Mouse (Mus musculus) right cerebral cortex, postnatal 4 days (tissue): ENCODE results near the gene Socs3.

Experiments
- DNase-seq: peaks from one replicate; pipeline ENCODE4 v3.0.0-alpha.2; 2022

Gene Socs3

DNA sequence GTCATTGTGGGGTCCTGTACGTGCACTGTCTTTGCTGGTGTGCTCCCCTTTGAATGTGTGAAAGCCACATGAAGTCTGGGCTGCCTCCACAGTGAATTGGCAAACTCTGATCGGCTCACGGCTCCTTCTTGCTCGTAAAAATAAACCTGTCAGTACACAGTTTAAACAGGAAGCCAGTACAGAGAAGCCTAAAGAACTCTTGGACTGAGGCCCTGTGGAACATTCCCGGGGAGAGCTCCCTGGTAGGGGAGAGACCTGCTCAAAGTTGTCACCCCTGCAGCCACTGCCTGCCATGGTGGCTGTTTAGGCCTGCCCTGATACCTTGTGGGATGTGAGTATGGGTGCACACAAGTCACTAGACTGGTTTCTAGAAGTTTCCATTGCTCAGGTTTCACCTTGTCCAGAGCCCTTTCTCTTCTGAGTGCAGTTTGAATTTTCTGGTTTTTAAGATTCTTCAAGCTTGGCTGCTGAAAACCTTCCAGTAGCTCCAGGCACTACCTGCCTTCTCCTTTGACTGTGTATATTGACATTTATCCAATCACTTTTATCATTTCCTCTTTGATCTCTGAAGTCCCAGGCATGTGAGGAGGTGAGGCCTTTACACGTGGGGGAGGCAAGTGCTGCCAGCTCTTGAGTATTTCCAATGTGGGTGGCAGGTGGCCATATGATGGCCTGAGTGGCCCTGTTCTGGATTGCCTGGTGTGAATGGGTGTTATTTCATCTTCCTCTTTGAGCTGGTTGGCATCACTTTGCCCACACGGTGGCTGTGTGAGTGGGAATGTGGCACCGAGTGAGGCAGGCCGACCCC lies 24.6 kb upstream of the Socs3 start:
- DNase-seq, result no peak

DNA sequence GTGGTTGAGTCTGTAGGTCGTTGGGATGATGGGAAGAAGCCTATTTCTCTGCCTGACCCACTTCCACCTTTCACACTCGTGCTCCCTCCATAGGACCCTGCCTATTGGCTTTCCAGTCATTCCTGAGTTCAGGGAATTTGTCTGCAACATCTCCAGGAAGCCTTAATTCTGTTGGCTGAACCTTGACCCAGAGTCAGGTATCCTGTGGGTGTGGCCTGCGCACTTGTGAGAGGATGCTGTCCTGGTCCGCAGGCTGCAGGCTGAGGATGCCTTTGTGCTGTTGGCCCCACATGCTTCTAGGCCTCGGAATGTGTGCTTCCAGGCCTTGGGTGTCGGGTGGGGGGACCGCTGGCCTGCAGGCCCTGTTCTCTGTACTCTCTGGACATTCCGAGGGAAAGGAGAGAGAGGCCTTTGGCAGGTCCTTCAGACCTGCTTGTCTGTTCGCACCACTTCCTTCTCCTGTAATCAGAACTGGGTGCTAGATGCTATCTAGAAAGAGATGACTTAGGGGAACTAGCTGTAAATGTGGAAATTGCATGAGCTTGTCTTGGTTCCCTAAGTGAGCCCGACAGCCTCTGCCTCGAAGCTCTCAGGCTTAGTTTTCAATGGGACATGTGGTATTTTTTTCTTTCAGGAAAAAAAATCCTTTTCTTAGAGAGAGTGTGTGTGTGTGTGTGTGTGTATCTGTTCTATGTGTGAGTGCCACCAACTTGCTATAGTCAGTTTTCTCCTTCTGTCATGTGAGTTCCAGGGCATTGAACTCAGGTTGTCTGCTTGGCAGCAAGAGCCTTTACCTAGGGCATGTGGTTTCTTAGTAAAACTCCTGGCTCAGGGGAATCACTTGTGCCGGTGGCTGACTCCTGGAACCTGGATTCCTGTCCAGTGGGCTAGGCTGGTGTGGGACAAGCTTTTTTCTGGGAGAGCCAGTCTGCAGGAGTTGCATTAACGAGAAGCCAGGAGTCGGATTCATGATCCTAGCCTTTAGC lies 23.6 kb upstream of the Socs3 start:
- DNase-seq, result no peak

DNA sequence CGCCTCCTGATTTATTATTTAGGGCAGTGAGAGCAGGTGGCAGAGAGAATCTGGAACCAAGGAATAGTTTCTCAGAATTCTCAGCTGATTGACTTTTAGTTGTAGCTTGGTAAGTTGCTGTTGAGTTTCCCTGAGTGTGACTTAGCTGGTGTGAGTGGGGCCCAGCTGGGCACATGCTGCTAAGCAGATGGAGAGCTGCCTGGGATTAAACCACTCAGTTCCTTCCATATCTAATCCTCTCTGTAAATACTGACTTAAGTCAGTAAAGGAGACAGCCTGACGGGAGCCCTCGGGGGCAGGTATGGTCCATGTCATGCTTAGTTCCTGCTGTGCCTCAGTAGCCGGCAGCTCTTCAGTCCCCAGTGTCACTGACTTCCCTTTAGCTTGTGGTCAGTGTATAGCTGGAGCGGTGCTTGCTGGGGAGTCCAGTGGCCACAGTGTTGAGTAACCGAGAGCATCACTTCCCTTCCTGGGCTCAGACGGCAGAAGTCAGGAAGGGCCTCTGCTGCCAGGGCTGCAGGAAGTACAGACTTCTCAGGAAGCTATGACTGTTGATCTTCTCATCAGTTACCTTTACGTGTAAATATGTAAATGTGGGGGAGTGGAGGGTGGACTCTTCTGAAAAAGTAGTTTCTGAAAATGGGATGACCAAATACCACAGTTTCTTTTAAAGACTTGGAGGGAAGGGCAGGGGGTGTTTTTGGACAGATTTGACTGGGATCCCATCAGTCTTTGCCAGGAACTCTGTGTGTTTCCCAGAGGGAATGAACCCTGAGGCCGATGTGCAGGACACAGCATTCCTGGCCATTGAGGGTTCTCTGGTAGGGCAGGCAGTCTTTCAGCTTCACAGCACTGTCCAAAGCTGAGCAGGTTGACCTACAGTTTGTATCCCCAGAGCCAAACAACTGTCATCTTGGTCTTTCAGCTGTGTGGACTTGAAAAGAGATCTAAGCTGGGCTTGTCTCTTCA lies 21.9 kb upstream of the Socs3 start:
- DNase-seq, result no peak

DNA sequence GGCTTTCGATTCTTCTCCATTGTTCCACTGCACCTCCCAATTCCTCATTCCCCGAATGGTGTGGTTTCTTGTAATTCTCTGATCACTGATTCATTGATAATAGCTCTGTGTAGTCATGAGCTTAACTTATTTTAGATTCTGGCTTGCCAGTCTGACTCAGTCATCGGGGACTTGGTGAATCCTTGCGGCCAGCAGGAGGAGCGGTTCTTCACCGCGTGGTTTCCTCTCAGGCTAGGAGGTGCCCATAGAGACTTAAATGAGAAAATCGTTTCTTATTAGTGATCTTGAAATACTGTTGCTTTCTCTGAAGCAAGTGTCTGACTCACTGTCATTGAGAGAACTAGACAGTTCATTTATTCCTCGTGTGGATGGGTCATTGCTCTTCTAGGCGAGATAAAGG lies 20.1 kb upstream of the Socs3 start:
- DNase-seq, result no peak

DNA sequence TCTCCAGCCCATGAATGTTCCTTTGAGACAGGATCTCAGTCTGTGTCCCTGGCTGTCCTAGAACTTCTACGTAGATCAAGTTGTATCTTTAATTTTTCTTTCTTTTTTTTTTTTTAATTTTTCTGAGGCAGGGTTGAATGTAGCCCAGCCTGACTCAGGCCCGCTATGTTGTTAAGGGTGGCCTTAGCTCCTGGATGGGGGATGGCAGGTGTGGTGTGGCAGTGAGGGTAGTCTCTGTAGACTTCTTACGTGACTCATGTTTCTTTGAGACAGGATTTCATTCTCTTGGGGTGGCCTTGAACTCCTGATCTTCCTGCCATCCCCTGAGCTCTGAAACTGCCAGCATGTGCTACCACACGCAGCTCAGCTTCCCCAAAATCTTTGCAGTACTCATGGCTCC lies 19.4 kb upstream of the Socs3 start:
- DNase-seq, result no peak

DNA sequence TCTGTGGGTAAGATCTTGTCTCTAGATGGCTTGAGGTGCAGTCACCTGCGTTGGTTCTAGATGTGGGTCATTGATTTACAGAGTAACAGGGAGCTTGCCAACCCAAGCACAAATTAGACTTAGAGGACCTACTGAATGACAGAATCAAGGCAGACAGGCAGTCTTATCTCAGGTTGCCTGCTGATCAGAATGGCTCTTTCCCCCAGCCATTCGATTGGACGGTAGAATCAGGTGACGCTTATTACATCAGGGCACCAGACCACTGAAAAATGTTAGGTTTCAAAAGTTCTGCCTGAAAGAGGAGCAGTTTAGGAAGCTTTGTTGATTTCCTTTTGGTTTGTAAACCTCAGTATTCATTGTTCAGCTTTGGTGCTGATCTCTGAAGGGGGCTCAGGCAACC lies 18.1 kb upstream of the Socs3 start:
- no peak for DNase-seq

DNA sequence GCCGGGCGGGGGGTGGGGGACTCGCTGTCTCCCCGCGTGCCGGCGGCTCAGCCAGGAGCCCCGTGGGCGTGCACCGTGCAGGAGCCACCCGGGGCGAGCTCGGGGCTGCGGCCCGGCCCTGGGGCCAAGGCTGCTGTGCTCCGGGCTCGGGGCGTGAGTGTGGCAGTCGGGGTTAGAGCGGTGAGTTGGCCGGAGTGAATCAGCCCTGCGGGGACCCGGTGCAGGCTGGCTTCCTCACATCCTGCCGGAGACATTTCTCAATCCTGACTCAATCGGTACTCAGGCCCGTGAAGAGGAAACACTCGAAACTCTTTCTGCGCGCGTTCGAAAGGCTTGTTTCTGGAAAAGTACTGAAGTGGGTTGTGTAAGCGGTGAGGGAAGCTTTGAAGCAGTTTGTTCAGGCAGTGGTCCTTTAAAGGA lies 17.2 kb upstream of the Socs3 start:
- DNase-seq, result no peak

DNA sequence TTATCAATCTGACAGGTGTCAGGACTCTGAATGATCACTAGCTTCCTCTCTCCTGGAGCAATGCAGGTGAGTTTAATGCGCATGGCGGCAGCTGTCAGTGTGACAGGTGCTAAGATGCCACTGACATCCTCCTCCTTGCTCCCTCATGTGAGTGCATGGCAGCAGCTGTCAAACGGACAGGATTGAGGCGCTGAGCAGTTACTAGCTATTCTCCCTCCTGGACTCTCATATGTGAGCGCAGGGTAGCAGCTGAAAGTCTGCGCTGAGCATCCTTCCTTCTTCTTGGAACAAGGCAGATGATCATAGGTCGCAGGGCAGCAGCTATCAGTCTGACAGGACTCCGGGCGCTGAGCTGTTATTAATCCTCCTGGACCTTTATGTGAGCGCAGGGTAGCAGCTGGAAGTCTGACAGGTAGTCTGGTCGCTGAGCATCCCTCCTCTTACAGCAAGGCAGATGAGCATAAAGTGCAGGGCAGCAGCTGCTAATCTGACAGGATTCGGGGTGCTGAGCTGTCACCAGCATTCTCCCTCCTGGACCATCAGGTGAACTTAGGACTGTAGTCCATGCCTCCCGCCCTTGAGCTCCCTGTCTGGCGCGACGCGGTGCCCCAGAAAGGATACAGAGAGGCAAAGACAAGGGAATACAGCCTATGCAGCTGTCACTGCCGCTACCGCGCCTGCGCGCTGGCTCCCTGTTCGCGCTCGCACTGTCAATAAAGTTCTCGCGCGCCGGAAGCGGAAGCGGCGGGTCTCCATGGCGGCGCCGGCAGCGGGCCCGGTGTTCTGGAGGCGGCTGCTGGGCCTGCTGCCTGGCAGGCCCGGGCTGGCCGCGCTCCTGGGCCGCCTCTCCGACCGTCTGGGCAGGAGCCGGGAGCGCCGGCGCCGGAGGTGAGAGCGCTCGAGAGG lies 16.5 kb upstream of the Socs3 start, which contains the start of gene Pgs1:
Gene Pgs1 (plus strand): TSS at position 167 of the 906 bp plus-strand sequence.
- DNase-seq, result peak; percentile 92

DNA sequence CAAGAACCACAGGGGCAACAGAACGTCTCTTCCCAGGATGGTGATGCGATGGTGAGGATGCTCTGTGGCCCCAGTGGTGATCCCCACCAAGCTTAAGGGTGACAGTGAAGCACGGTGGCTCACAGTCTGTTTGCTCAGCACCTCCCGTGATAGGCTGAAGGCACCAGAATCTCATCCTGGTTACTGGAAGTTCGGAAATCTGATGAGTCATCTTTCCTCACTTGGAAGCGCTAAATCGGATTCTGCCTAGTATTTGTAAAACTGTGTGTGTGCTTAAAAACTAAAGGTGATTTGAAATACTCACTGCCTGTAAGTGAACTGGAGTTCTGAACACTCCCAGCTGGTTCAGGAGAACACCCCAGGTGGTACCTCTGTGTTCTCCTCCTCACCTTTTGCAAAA lies 13.9 kb upstream of the Socs3 start:
- no peak for DNase-seq

DNA sequence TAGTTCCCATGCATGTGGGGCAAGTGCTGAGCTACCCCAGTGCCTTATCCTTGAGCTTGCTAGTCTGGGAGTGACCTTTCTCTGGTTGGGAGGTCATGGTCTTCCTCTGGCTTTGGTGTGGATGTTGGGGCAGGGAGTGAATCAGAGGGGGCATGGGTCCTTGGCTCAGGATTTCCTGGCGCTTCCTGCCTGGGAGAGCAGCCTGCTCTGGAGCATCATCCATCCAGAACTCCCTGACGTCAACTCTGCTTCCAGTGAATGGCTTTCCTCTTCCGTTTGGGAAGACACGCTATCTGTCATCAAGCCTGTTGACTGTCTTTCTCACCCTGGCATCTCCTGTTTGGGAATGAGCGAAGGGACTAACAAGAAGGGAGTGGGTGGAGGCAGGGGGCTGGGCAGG lies 12.6 kb upstream of the Socs3 start:
- DNase-seq, result no peak

DNA sequence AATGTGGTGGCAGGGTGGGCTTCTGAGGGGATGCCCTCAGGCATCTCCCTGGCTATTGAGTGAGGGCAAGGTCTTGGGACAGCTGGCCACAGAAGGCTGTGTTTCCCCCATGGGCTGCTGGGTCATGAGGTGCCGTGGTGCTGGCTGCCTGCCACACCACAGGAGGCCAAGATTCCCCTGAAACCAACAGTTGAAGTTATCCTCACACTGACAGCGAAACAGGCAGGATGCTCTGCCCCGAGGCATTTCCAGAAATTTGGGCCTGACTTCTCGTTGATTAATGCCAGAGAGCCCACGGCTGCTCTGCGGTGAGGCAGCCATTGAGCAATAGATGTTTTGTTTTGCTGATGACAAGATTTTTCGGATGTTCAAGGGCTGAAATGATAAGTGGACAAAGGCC lies 9.5 kb upstream of the Socs3 start:
- no peak for DNase-seq

DNA sequence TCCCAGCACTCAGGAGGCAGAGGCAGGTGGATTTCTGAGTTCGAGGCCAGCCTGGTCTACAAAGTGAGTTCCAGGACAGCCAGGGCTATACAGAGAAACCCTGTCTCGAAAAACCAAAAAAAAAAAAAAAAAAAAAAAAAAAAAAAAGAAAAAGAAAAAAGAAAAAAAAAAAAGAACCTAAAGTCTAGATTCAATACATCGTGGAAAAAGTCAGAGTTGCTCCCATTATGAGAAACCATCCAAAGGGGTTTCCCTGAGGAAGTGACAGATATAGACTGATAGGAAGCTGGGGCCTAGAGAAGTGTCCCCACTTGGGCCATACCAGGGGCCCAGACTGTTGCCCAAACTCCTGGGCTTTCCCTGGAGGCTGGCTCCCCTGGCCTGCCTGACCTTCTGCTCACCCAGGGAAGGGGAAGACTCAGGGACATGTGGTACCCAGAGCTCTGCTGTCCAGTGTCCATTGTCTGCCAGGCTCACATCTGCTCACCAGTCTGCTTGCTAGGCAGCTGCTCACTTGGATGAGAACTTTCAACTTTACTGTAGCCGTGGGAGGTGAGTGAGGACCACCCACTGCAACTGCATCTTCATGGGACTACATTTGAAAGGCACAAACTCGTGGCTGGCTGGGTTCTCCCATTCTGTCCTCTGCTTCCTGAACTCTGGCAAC lies 8.0 kb upstream of the Socs3 start:
- no peak for DNase-seq

DNA sequence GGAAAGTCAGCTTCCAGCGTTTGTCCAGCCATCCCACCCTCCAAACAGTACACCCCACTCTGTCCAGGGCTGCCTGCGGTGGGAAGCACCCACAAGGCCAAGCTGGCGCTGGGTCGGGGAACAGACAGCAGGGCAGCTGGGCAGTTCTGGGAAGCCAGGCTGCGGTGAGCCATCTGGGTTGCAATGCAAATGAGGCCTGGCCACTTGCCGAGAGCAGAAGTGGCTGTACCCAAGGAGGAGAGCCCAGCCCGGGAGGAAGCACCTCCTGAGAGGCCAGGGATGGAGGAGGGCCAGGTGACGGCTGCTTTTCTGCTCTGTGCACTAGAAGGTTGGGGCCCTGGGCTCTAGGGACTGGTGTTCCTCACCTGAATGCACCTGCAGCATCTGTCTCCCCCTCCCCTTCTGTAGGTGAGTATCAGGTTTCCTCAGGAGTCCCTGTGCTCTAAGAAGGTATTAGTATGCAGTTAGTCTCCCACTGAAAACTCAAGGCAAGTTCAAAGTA lies 6.3 kb upstream of the Socs3 start:
- peak; percentile 58 for DNase-seq

DNA sequence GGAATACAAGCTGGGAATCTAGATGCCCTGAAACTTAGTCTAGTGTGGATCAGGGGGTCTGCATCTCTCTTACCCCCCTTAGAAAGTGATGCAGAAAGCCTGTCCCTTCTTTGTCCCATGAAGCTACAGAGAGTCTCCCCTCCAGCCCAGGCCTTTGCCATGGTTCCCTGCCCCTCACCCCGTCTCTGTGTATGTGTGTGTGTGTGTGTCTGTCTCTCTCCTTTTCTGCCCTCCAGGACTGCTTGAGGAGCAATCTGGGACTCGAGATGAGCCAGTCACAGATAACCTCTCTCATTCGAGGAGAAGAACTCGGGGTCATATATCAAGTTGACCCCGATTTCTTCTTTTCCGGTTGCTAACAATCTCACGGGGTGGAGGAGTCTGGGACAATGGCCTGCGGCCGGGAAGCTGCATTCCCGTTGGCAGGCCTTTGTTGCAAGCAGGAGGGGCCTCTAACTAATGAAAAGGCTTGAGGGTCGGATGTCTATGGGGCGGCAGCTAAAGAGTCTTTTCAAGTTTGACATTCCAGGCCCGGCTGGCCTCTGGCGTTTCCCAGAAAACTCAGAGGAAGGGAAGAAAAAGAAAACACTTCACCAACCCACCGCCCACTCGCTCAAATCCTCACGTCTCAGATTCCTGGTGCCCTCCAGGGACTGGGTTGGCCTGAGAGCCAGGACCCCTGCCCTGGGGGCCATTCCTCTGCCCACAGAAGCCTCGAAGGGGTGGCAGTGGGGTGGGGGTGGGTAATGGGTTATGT lies 5.5 kb upstream of the Socs3 start:
- DNase-seq, result no peak

DNA sequence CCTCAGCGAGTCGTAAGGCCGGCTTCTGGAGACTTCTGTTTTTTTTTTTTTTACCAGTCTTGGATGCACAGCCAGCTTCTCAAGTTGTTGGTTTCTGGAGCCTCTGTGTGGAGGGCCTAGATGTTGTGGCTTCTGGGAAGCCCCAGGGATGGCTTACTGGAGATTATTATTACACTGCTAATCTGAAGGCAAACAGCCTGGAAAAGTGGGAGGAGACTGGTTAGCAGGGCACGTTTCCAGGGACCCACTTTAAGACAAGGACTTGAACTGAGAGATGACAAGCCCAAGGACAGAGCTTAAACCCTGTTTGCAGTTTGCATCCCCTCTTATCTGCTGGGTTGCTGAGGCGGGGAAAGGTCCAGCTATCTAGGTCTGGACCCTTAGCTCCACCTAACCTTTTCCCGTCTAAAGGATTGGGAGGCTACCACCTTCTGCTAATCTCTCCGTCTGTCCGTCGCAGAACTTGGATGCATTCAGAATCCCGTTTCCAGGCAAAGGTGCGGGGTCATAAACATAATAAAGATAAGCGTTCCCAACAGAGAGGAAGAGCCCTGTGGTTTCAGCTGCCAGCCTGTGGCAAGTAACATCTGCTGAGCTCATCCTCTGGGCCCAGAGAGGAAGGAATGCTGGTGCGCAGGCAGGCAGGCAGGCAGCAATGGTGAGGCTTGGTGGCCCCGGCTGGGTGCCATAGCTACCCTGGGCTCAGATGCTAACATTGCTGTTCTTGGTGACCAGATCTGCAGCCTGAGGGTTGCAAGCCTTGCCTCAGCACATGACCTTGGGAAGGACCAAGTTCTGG lies 4.7 kb upstream of the Socs3 start:
- no peak for DNase-seq

DNA sequence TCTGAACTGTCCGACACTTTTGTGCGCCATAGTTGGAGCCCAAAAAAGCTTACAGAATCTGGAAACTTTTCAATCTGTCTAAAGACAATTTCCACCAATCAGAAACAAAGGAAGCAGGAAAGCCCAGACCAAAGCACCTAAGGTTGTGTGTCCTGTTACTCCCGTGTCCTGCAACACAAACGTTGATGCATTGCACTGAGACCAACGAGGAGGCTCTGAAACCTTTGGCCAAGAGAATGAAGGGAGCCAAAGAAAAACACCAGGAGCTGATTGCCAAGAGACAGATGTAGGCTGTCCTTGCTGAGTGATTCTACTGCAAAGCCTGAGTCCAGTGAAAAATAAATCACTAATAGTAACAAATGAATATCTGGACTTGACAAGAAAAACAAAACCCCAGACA lies 3.7 kb upstream of the Socs3 start:
- DNase-seq, result no peak

DNA sequence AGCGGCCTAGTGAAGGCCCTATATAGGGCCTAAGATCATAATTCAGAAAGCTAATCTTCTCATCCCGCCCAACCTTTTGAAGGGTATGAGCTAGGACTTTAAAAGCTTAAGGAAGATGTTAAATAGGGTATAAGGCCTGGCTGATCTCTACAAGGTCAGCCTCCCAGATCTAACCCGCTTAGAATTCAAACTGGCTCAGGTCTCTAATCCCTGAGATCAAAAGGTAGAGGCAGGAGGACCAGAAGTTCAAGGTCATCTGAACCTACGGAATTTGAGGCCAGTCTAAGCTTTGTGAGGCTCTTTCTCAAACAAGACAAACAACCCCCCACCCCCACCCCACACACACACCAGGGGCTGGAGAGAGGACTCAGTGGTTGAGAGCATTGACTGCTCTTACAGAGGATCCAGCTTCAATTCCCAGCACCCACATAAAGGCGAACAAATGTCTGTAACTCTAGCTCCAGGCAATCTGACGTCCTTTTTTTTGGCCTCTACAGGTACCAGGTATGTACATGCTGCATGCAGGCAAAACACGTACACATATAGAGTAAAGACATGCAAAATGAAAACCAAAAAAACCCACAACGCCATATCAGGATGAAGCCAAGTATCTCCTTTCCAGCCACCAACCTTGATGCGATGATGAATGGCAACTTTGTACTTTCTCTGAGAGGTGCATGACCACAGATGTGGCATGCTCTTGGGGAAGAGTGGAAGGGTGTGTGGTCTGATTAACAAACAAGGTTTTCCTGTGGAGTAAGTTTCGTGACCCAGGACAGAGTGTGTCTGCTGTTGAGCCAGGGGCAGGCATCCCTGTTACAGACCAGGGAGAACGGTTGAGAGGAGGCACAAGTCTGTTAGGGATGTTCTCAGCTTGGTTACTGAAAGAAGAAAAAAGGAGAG lies 3.1 kb upstream of the Socs3 start:
- DNase-seq, result no peak

DNA sequence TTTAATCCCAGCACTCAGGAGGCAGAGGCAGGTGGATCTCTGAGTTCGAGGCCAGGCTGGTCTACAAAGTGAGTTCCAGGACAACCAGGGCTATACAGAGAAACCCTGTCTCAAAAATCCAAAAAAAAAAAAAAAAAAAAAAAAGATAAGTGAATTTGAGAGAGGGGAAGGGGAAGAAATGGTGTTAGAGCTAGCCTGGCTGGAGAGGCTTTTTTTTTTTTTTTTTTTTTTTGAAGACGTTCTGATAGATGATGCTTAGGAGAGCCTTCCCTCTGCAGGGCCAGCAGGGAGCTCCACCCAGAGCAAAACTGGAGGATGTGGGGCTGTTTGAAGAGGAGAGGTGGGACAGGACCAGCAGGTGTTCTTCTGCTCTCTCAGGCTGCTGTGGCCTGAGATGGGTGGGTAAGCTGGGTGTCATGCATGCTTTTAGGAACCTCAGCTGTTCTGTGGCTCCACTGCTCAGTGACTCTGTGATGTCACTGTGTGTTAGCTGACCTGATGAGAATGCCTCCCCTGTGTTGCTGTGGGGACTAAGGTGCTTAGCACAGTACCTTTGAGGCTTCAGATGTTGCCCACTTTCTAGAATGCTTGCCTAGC lies 1.9 kb upstream of the Socs3 start:
- no peak for DNase-seq
